Mouse (Mus musculus) kidney, embryonic 16.5 days (tissue): ENCODE measurements around the gene 1700021F05Rik. TPM values are rescaled to one million over a fixed set of nuclear protein-coding genes. Genes with fewer than 3 reads are reported as not detected.

Source experiments
- ATAC-seq: fragments of 200-750 bp; cut with Nextera tagmentation; 2 replicates; pipeline ENCODE4 v1.8.0; 2017; ENCODE audit warnings: moderate TSS enrichment; ENCODE audit not compliant: low FRiP score, low TSS enrichment
- H3K27ac ChIP-seq: fragments of 300-500 bp; sonication (generic); 2 replicates; pipeline ENCODE4 v1.5.1; 2014; ENCODE audit warnings: low read length
- H3K27me3 ChIP-seq: fragments of 300-500 bp; sonication (generic); 2 replicates; pipeline ENCODE4 v1.6.1; 2014; ENCODE audit warnings: low read length, control low read depth, mixed read lengths; ENCODE audit not compliant: insufficient read depth
- H3K36me3 ChIP-seq: fragments of 300-500 bp; sonication (generic); 2 replicates; pipeline ENCODE4 v1.6.1; 2014; ENCODE audit warnings: low read length, control low read depth, mixed read lengths; ENCODE audit not compliant: insufficient read depth
- H3K4me1 ChIP-seq: fragments of 300-500 bp; sonication (generic); 2 replicates; pipeline ENCODE4 v1.6.1; 2014; ENCODE audit warnings: low read length, control low read depth, mixed read lengths; ENCODE audit not compliant: insufficient read depth
- H3K4me2 ChIP-seq: fragments of 300-500 bp; sonication (generic); replicated peaks from 2 replicates; pipeline ENCODE4 v1.6.1; 2014; ENCODE audit warnings: low read depth, low read length
- H3K4me3 ChIP-seq: fragments of 300-500 bp; sonication (generic); 2 replicates; pipeline ENCODE4 v1.5.1; 2014; ENCODE audit warnings: mild to moderate bottlenecking, low read length
- H3K9ac ChIP-seq: fragments of 300-500 bp; sonication (generic); replicated peaks from 2 replicates; pipeline ENCODE4 v1.6.1; 2014; ENCODE audit warnings: low read length
- H3K9me3 ChIP-seq: fragments of 300-500 bp; sonication (generic); 2 replicates; pipeline ENCODE4 v1.6.1; 2016; ENCODE audit warnings: low read length, control low read depth
- WGBS: fragments of 180-500 bp; shearing (Covaris S2); extraction: QIAGEN DNeasy Blood & Tissue Kit; methylation state at CpG from one replicate; pipeline ENCODE4 v1.1.7; 2014; 5-methylcytosine and 5-hydroxymethylcytosine counted together
- polyA plus RNA-seq: library from polyadenylated mRNA; unstranded; fragments of >200 nt; fragmentation: Nextera tagmentation; extraction: Ambion mirVana; gene quantifications from 2 replicates; pipeline ENCODE4 v1.2.1, GENCODE M21; 2015

The 1700021F05Rik gene
- 75.0 and 78.4 TPM in 2 replicates for polyA plus RNA-seq

DNA sequence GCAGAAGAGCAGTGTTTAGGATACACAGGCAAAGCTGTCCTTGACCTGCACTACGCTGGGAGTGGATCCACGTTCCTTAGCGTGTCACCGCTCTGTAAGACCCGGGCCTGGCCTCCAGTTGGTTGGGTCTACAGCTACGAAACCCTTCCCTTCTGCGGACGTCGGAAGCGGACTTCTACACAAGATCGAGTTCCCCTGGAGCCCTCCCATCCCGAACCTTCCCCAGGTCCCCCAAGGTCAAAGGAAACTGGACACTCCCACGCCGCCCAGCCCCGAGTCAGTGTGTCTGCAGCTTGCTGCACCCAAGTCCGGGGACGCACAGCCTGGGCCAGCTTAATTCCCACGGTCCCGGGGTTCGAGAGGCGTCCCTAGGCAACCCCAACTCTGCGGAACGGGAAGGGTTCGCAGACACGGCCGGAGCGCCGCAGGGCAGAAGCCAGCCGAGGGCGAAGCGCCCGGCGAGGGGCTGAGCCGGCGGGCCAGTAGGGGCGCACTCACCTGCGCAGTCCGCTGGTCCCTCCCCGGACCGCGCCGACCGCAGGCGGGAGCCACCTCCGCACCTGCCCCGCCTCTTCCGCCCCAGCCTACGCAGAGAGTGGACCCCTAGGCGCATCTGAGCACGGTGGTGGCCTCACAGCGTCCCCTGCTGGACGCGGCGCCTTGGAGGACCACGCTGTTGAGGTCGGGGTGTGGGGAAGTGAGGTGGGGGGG lies at the start of gene 1700021F05Rik:
Gene 1700021F05Rik, minus strand, starts transcription at position 553 of the 711 bp plus-strand sequence.
- under 1% methylated on average over 49 of the region's 56 CpGs for WGBS
- Histone ChIP-seq H3K27ac (peak within 1 kb of the TSS; percentile 77), H3K4me1 (peaks cover 22% of the 10 kb centered on the region), H3K27me3 (no peaks in the 10 kb centered on the region), H3K4me2 (peak within 1 kb of the TSS; percentile 79), H3K4me3 (peak within 1 kb of the TSS; percentile 79), H3K36me3 (no peaks in the 10 kb centered on the region), H3K9ac (peak within 1 kb of the TSS; percentile 93), H3K9me3 (no peaks in the 10 kb centered on the region)
- ATAC-seq: peak; percentile 99

DNA sequence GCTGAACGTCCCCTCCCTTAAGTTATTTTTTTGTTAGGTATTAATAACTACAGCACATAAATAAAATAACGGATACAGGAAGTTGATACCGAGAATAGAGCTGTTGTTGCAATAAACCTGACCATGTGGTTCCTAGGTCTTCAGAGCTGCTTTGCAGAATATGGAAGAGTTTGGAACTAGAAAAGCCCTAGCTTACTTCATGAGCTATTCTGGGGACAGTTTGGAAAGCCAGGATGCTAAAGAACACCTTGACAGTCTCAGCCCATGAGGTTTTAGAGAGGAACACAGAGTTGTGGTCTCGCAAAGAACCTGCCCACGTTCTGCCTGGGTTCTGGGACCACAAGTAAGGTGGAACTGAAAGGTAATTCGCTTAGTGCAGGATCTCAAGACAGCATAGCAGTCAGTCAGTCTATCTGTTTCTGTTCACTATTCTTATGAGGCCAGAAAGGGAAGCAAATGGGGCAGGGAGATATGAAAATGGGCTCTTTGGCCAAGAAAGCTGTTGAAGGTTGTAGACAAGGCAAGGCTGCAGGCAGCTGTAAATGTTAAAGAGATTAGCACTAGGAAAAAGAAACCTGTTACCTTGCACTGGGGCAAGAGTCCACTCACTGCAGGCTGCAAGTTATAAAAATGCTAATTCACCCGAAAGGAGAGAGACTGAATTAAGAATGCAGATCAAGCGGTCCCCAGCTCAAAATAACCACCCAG lies 47.8 kb upstream of the 1700021F05Rik start:
- H3K4me1 ChIP-seq: peaks cover 15% of the 10 kb centered on the region
- peak overlapping the region; percentile 20; the same call in 1 of the 2 replicates for H3K4me2 ChIP-seq
- peak overlapping the region; percentile 25; the same call in 1 of the 2 replicates for H3K27ac ChIP-seq
- no peaks in the 10 kb centered on the region for H3K27me3 ChIP-seq
- WGBS: 58% methylated on average over 8 of the region's 8 CpGs
- no peak overlapping the region for H3K4me3 ChIP-seq
- H3K9ac ChIP-seq: 0 out of 2 replicates have a peak overlapping the region, but pooled peaks have one; percentile 19
- H3K9me3 ChIP-seq: no peaks in the 10 kb centered on the region
- ATAC-seq: no peak
- peaks cover 9% of the 10 kb centered on the region for H3K36me3 ChIP-seq

DNA sequence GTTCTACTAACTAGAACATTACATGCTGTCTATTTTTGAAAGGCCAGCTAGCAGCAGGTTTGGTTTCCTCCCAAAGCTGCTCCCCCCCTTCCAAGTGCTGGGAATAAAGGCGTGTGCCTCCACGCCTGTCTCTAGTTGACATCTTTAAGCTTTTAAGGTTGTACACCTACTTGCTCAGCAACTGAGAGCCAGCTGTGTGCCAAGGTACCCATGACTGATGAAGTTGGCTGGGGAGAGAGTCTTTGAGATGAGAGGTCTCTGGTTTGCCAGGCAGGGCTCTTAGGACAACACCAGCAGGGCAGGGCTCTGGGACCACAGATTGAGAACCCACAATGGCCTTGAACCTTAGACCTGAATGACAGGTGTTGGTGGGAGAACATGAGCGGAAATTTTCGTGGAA lies 43.7 kb upstream of the 1700021F05Rik start:
- ATAC-seq: no peak
- H3K4me1 ChIP-seq: peaks cover 21% of the 10 kb centered on the region
- no peak overlapping the region for H3K4me2 ChIP-seq
- H3K4me3 ChIP-seq: no peak overlapping the region
- no peaks in the 10 kb centered on the region for H3K27me3 ChIP-seq
- WGBS: 91% methylated on average over 4 of the region's 4 CpGs
- peaks cover 25% of the 10 kb centered on the region for H3K36me3 ChIP-seq
- no peak overlapping the region for H3K9ac ChIP-seq
- H3K27ac ChIP-seq: no peak overlapping the region
- H3K9me3 ChIP-seq: no peaks in the 10 kb centered on the region

DNA sequence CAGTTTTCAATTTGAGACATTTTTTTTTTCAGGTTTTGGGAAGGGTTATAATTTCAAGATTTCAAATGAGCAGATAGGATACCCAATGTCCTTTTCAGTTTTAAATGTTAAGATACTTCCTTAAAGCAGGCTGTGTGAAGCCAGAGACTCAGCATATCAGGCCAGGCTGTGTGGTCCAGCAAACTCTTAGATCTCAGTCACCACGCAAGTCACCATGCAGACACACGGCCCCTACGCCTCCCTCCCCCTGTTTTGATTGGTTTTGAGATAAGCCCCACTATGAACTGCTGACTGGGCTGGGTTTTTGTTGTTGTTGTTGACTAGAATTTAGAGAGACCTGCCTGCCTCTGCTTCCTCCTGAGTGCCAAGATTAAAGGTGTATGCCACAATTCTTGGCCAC lies 40.5 kb upstream of the 1700021F05Rik start:
- no peaks in the 10 kb centered on the region for H3K9me3 ChIP-seq
- H3K4me3 ChIP-seq: peak overlapping the region; percentile 92
- H3K27ac ChIP-seq: peak overlapping the region; percentile 100
- peaks cover 17% of the 10 kb centered on the region for H3K4me1 ChIP-seq
- H3K9ac ChIP-seq: peak overlapping the region; percentile 98
- no peaks in the 10 kb centered on the region for H3K27me3 ChIP-seq
- peak overlapping the region; percentile 91 for H3K4me2 ChIP-seq
- H3K36me3 ChIP-seq: peaks cover 25% of the 10 kb centered on the region
- 32% methylated on average over 3 of the region's 3 CpGs for WGBS
- ATAC-seq: no peak

DNA sequence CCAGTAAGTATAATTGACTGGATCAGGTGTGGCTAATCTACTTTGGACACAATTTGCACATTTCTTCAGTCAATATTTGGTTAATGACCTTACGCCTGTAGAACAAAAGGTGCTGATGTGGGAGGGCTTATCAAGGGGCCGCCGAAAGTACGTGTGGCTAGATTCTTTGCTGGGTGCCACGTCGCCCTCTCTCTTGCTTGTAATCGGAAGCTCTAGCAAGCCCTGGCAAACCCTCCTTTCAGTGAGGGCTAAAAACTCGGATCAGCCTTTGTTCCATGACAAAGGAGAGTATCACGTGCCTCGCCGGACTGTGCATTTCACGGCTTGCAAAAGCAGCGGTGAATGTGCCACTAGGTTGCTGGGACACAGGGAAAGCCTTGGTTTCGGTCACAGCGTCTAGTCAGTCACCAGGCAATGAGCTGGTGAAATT lies 39.9 kb upstream of the 1700021F05Rik start:
- peak overlapping the region; percentile 92 for H3K4me3 ChIP-seq
- H3K27me3 ChIP-seq: no peaks in the 10 kb centered on the region
- peak overlapping the region; percentile 91 for H3K4me2 ChIP-seq
- H3K9me3 ChIP-seq: no peaks in the 10 kb centered on the region
- H3K4me1 ChIP-seq: peaks cover 17% of the 10 kb centered on the region
- ATAC-seq: peak; percentile 35; the same call in 1 of the 2 replicates
- peak overlapping the region; percentile 98 for H3K9ac ChIP-seq
- peak overlapping the region; percentile 100 for H3K27ac ChIP-seq
- under 1% methylated on average over 15 of the region's 15 CpGs for WGBS
- H3K36me3 ChIP-seq: peaks cover 25% of the 10 kb centered on the region

DNA sequence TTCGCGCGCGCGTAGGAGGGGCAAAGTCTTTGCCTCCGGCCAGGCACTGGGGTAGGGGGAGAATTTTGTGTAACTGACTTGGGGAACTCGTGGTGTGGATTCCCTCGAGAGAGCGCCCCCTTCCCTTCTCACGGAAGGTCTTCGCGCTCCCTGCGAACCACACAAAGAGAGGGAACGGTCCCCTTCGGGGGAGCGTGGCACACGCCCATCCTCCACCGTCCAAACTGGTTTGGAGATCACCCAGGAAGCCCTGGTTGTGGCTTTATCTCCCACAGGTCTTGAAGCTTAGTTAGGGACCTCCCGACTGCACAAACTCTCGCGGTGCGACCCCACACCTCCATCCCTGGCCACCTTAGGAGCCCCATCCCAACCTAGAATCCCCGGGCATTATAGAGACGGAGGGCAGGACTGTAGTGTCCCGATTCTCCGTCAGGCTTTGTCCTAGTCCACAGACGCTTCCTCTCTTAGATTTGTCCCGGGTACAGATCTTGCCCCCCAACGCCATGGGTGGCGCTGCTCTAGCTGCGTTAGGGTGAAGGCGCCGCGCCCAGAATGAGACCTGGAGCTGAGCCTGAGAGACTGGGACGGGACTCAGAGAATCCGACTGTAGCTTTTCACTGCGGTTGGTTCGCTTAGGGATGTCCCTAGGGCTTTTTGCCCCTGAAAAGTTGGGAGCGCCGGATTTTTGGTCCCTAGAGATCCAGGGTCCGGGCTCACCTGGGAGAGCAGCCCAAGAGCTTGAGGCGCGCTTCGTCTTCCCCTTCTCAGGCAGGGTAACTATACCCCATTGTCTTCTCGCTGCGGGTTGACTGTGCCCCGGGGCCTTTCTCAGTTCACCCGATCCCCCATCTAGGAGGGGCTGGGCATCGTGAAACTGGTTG lies 38.8 kb upstream of the 1700021F05Rik start:
- H3K4me2 ChIP-seq: peak overlapping the region; percentile 91
- no peaks in the 10 kb centered on the region for H3K9me3 ChIP-seq
- ATAC-seq: peak; percentile 17
- H3K9ac ChIP-seq: peak overlapping the region; percentile 98
- H3K36me3 ChIP-seq: peaks cover 24% of the 10 kb centered on the region
- WGBS: under 1% methylated on average over 49 of the region's 49 CpGs
- no peaks in the 10 kb centered on the region for H3K27me3 ChIP-seq
- peak overlapping the region; percentile 100 for H3K27ac ChIP-seq
- H3K4me1 ChIP-seq: peaks cover 17% of the 10 kb centered on the region
- peak overlapping the region; percentile 92 for H3K4me3 ChIP-seq

DNA sequence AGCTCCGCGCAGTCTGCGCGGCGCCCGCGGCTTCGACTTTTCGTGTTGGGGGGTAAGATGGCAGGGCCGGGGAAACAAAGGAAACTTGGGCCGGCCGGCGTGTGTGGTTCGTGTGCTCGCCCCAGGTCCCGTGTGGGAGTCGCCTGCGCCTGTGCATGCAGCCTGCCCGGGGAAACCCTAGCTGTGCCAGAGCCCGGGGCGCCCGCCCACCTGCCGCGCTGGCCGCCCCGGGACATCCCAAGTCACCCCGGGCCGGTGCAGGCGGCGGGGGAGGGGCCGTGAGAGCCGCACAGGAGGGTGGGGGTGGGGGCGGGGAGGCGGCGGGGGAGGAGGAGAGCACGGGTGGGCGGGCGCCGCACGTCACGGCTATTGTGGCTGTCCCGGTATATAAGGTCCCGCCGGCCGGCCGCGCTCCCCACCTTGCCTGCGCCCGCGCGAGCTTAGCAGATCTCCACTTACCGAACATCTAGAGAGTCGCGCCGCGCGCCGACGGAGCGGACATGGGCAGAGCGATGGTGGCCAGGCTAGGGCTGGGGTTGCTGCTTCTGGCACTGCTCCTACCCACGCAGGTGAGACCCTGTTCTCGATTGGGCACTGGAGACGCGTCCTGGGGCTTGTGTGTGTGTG lies 38.1 kb upstream of the 1700021F05Rik start:
- Histone ChIP-seq H3K27me3 (no peaks in the 10 kb centered on the region), H3K27ac (peak overlapping the region; percentile 100), H3K4me2 (peak overlapping the region; percentile 91), H3K4me1 (peaks cover 17% of the 10 kb centered on the region), H3K9ac (peak overlapping the region; percentile 98), H3K4me3 (peak overlapping the region; percentile 92), H3K9me3 (no peaks in the 10 kb centered on the region), H3K36me3 (peaks cover 18% of the 10 kb centered on the region)
- ATAC-seq: peak; percentile 90
- under 1% methylated on average over 53 of the region's 65 CpGs for WGBS

DNA sequence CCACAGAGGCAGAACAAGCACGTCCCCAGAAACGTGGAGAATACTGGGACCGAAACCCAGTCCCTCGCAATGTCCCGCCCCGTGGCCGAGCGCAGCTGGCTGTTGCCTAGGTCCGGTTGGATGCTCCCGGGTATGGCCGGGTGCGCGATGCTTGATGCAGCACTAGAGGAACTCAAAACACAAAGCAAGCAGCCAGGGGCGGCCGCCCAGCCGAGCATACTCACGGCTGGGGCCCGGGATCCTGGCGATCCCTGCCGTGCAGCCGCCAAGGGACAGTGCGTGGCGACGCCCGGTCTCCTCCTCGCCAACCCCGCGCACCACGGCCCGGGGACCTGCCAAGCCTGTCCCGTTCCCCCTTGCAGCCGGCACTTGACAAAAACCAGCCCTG lies 37.6 kb upstream of the 1700021F05Rik start:
- Histone ChIP-seq H3K27me3 (no peaks in the 10 kb centered on the region), H3K4me3 (peak overlapping the region; percentile 92), H3K36me3 (peaks cover 15% of the 10 kb centered on the region), H3K9ac (peak overlapping the region; percentile 98), H3K4me1 (peaks cover 17% of the 10 kb centered on the region), H3K27ac (peak overlapping the region; percentile 100), H3K9me3 (no peaks in the 10 kb centered on the region), H3K4me2 (peak overlapping the region; percentile 91)
- under 1% methylated on average over 32 of the region's 32 CpGs for WGBS
- peak; percentile 57 for ATAC-seq

DNA sequence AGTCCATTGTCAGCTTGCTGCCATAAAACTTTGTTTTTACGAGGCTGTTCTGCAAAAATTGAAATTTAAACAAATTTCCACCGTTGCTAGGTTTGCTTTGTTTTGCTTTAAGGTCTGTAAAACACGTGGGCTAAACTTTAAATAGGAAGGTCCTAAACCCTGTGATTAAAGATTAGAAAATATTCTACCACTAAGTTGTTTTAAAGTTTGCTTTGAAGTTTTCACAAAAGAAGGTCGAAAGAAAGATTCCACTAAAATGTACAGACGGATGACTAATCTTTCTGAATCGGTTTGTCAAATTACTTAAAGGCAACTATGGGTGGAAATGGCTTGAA lies 37.2 kb upstream of the 1700021F05Rik start, which contains the start of gene Cd24a:
Gene Cd24a, plus strand, starts transcription at position 288 of the 335 bp plus-strand sequence.
- H3K9ac ChIP-seq: peak within 1 kb of the TSS; percentile 98
- no peaks in the 10 kb centered on the region for H3K9me3 ChIP-seq
- H3K36me3 ChIP-seq: peaks cover 11% of the 10 kb centered on the region
- H3K4me2 ChIP-seq: peak within 1 kb of the TSS; percentile 91
- H3K27ac ChIP-seq: peak within 1 kb of the TSS; percentile 100
- H3K4me1 ChIP-seq: peaks cover 17% of the 10 kb centered on the region
- H3K4me3 ChIP-seq: peak within 1 kb of the TSS; percentile 92
- under 1% methylated on average over 6 of the region's 6 CpGs for WGBS
- ATAC-seq: no peak
- no peaks in the 10 kb centered on the region for H3K27me3 ChIP-seq
